Mouse (Mus musculus) naive thymus-derived CD4-positive, alpha-beta T cell, adult 5 months (primary cell): ENCODE data around the gene Slc6a6. TPM values are rescaled to one million over a fixed set of nuclear protein-coding genes. Genes with fewer than 3 reads are reported as not detected.

Experiments used
- polyA plus RNA-seq: library from polyadenylated mRNA; unstranded; fragments of 100-300 nt; shearing (Covaris generic); gene quantifications from one replicate; pipeline ENCODE4 v1.2.1, GENCODE M21; 2017

Gene Slc6a6
- 104 TPM for polyA plus RNA-seq

DNA sequence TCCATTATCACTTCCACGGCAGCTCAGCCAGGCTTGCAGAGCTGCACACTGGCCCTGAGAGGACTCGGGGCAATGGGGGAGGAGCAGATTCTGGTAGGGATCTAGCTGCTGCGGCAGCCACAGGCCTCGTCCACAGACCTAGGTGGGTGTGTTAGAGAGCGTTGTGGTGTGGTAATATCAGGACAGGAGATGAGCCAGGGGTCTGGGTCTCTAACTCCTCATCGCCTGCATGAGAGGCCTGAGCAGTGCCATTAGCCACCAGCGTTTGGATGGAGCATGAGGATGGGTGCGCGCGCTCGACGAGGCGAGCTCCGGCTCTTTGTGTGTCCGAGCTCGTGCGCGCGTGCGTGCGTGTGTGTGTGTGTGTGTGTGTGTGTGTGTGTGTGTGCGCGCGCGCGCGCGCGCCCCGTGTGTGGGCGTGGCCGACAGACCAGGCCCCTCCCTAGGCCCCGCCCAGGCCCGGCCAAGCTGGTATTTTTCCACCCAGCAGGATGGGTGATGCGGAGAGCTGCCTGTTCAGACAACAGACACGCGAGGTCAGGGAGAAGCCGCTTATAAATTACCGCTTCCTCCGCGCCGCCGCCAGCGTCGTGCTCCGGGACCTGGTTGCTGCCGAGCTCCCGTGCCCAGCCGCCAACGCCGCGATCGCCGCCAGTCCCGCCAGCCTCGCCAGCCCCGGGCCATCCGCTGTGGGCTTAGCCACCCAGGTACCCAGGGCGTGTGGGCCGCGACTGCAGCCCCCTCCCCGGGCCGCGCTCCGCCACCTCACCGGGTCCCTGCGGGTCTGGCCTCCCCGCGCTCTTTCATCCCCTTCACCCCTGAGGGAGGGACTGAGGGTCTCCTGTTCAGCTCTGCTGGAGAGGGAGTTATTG, at the start of gene Slc6a6:
Slc6a6 (plus strand) TSS at position 452 of the 872 bp plus-strand sequence.

Other genes with a start within 250 kb of the Slc6a6 start
- 11.9 TPM for gene Chchd4, start 210.5 kb upstream of the Slc6a6 start, polyA plus RNA-seq
- gene Tmem43, start 210.3 kb upstream of the Slc6a6 start, polyA plus RNA-seq, result 47.1 TPM
- 21.1 TPM for gene Xpc, start 168.2 kb upstream of the Slc6a6 start, polyA plus RNA-seq
- gene Lsm3, start 168.1 kb upstream of the Slc6a6 start, polyA plus RNA-seq, result 97.1 TPM
- 0.09 TPM for gene Grip2, start 143.2 kb downstream of the Slc6a6 start, polyA plus RNA-seq
- gene Ccdc174, start 194.0 kb downstream of the Slc6a6 start, polyA plus RNA-seq, result 32.8 TPM
- gene 4930590J08Rik, start 218.8 kb downstream of the Slc6a6 start, polyA plus RNA-seq, result not detected